Mouse (Mus musculus) heart, embryonic 14.5 days (tissue): ENCODE data around the gene Rrp1. TPM values are rescaled to one million over a fixed set of nuclear protein-coding genes. Genes with fewer than 3 reads are reported as not detected.

Experiments
- ATAC-seq: fragments of 200-750 bp; cut with Nextera tagmentation; 2 replicates; pipeline ENCODE4 v1.8.0; 2017; ENCODE audit warnings: low read depth, moderate TSS enrichment; ENCODE audit not compliant: insufficient number of reproducible peaks, insufficient read depth, low FRiP score
- H3K27ac ChIP-seq, 2 experiments: fragments of 200-500 bp in 1 of 2; fragments of 300-500 bp in 1 of 2; sonication (generic) in 1 of 2; replicated peaks in 1 of 2; 2 replicates each; pipeline ENCODE4 v1.5.1; 2012 to 2014; ENCODE audit warnings: low read depth in 2 of 2, low read length in 2 of 2, control low read depth in 1 of 2, mild to moderate bottlenecking in 1 of 2, mixed read lengths in 1 of 2; ENCODE audit not compliant: control insufficient read depth in 1 of 2, insufficient read depth in 1 of 2
- H3K27me3 ChIP-seq: fragments of 300-500 bp; sonication (generic); 2 replicates; pipeline ENCODE4 v1.6.1; 2014; ENCODE audit warnings: mild to moderate bottlenecking, low read length, control low read depth; ENCODE audit not compliant: control insufficient read depth, insufficient read depth
- H3K36me3 ChIP-seq: fragments of 300-500 bp; sonication (generic); 2 replicates; pipeline ENCODE4 v1.6.1; 2014; ENCODE audit warnings: mild to moderate bottlenecking, control low read depth, low read length, mixed read lengths; ENCODE audit not compliant: control insufficient read depth, insufficient read depth
- H3K4me1 ChIP-seq, 2 experiments: fragments of 200-500 bp in 1 of 2; fragments of 300-500 bp in 1 of 2; sonication (generic) in 1 of 2; 2 replicates each; pipeline ENCODE4 v1.6.1; 2012 to 2014; ENCODE audit warnings: low read length in 2 of 2, control low read depth in 1 of 2, mixed read lengths in 1 of 2; ENCODE audit not compliant: control insufficient read depth in 2 of 2, insufficient read depth in 2 of 2
- H3K4me2 ChIP-seq: fragments of 300-500 bp; sonication (generic); 2 replicates; pipeline ENCODE4 v1.6.1; 2014; ENCODE audit warnings: mild to moderate bottlenecking, low read length
- H3K4me3 ChIP-seq, 2 experiments: fragments of 200-500 bp in 1 of 2; fragments of 300-500 bp in 1 of 2; sonication (generic) in 1 of 2; 2 replicates each; pipeline ENCODE4 v1.5.1; 2012 to 2014; ENCODE audit warnings: low read length in 2 of 2, mild to moderate bottlenecking in 2 of 2, control low read depth in 1 of 2, low read depth in 1 of 2, moderate library complexity in 1 of 2; ENCODE audit not compliant: control insufficient read depth in 1 of 2, insufficient read depth in 1 of 2
- H3K9ac ChIP-seq: fragments of 300-500 bp; sonication (generic); 2 replicates; pipeline ENCODE4 v1.6.1; 2014; ENCODE audit warnings: mild to moderate bottlenecking, low read length
- H3K9me3 ChIP-seq: fragments of 300-500 bp; sonication (generic); 2 replicates; pipeline ENCODE4 v1.6.1; 2016; ENCODE audit warnings: low read length, control low read depth; ENCODE audit not compliant: control insufficient read depth
- WGBS: fragments of 180-500 bp; shearing (Covaris S2); extraction: QIAGEN DNeasy Blood & Tissue Kit; methylation state at CpG from one replicate; pipeline ENCODE4 v1.1.7; 2014; 5-methylcytosine and 5-hydroxymethylcytosine counted together
- polyA plus RNA-seq: library from polyadenylated mRNA; unstranded; fragments of >200 nt; fragmentation: Nextera tagmentation; extraction: Ambion mirVana; gene quantifications from 2 replicates; pipeline ENCODE4 v1.2.1, GENCODE M21; 2014

The Rrp1 gene
- polyA plus RNA-seq, 1 experiment from 2014 or later, result 191 TPM

GRCm38 (mm10) chr10:78438094-78438493 is 25.3 kb upstream of the Rrp1 start:
- no peaks in the 10 kb centered on the region for H3K4me1 ChIP-seq
- no peak overlapping the region for H3K4me2 ChIP-seq
- H3K27me3 ChIP-seq, result no peaks in the 10 kb centered on the region
- WGBS, result 14% methylated on average over 5 of the region's 5 CpGs
- peaks cover 18% of the 10 kb centered on the region for H3K36me3 ChIP-seq
- no peak overlapping the region for H3K27ac ChIP-seq
- H3K9me3 ChIP-seq, result no peaks in the 10 kb centered on the region
- no peak overlapping the region for H3K4me3 ChIP-seq
- ATAC-seq, result no peak
- no peak overlapping the region for H3K9ac ChIP-seq

- Histone ChIP-seq H3K4me3 (no peak overlapping the region), H3K36me3 (peaks cover 8% of the 10 kb centered on the region), H3K27me3 (no peaks in the 10 kb centered on the region), H3K9me3 (no peaks in the 10 kb centered on the region), H3K4me2 (no peak overlapping the region), H3K27ac (no peak overlapping the region), H3K4me1 (no peaks in the 10 kb centered on the region), H3K9ac (no peak overlapping the region)
- no peak for ATAC-seq
- WGBS, result 62% methylated on average over 3 of the region's 3 CpGs
Observed at GRCm38 (mm10) chr10:78432853-78433252, 20.0 kb upstream of the Rrp1 start.

- Histone ChIP-seq H3K9me3 (no peaks in the 10 kb centered on the region), H3K9ac (no peak overlapping the region), H3K27ac (no peak overlapping the region), H3K4me1 (peaks cover 0 to 14% of the 10 kb centered on the region in 2 experiments; a peak in 2 of 4 replicates), H3K27me3 (no peaks in the 10 kb centered on the region), H3K4me2 (no peak overlapping the region), H3K4me3 (no peak overlapping the region), H3K36me3 (peaks cover 19% of the 10 kb centered on the region)
- 91% methylated on average over 2 of the region's 2 CpGs for WGBS
- no peak for ATAC-seq
Observed at GRCm38 (mm10) chr10:78429776-78430175, 16.9 kb upstream of the Rrp1 start.

- WGBS, result 86% methylated on average over 5 of the region's 5 CpGs
Observed at GRCm38 (mm10) chr10:78429180-78429579, 16.3 kb upstream of the Rrp1 start.

GRCm38 (mm10) chr10:78428070-78428469 is 15.2 kb upstream of the Rrp1 start:
- Histone ChIP-seq H3K4me3 (no peak overlapping the region), H3K27ac (no peak overlapping the region), H3K27me3 (no peaks in the 10 kb centered on the region), H3K4me1 (peaks cover 0 to 14% of the 10 kb centered on the region in 2 experiments; a peak in 2 of 4 replicates), H3K9me3 (no peaks in the 10 kb centered on the region), H3K4me2 (no peak overlapping the region), H3K9ac (no peak overlapping the region), H3K36me3 (peaks cover 19% of the 10 kb centered on the region)
- 91% methylated on average over 11 of the region's 11 CpGs for WGBS
- ATAC-seq, result no peak

More at GRCm38 (mm10) chr10:78429180-78429579, 16.3 kb upstream of the Rrp1 start:
- H3K27me3 ChIP-seq, result no peaks in the 10 kb centered on the region
- no peak overlapping the region for H3K27ac ChIP-seq
- no peak overlapping the region for H3K9ac ChIP-seq
- no peak overlapping the region for H3K4me2 ChIP-seq
- no peak for ATAC-seq
- no peak overlapping the region for H3K4me3 ChIP-seq
- H3K9me3 ChIP-seq, result no peaks in the 10 kb centered on the region
- peaks cover 0 to 14% of the 10 kb centered on the region in 2 experiments; a peak in 2 of 4 replicates for H3K4me1 ChIP-seq
- peaks cover 19% of the 10 kb centered on the region for H3K36me3 ChIP-seq

- peak overlapping the region; percentile 61 to 84 for H3K4me3 ChIP-seq
- H3K27ac ChIP-seq, result peak overlapping the region; percentile 41 to 66; a peak in 3 of 4 replicates
- WGBS, result 46% methylated on average over 6 of the region's 6 CpGs
- no peaks in the 10 kb centered on the region for H3K27me3 ChIP-seq
- H3K4me1 ChIP-seq, result peaks cover 0 to 14% of the 10 kb centered on the region in 2 experiments; a peak in 2 of 4 replicates
- H3K36me3 ChIP-seq, result peaks cover 19% of the 10 kb centered on the region
- no peak for ATAC-seq
- H3K9ac ChIP-seq, result peak overlapping the region; percentile 78
- no peaks in the 10 kb centered on the region for H3K9me3 ChIP-seq
- H3K4me2 ChIP-seq, result peak overlapping the region; percentile 70
Observed at GRCm38 (mm10) chr10:78426117-78426735, 13.4 kb upstream of the Rrp1 start.

- peak within 1 kb of the TSS; percentile 61 to 84 for H3K4me3 ChIP-seq
- H3K27ac ChIP-seq, result peak within 1 kb of the TSS; percentile 41 to 66; a peak in 3 of 4 replicates
- H3K9ac ChIP-seq, result peak within 1 kb of the TSS; percentile 78
- peaks cover 19% of the 10 kb centered on the region for H3K36me3 ChIP-seq
- no peaks in the 10 kb centered on the region for H3K9me3 ChIP-seq
- H3K27me3 ChIP-seq, result no peaks in the 10 kb centered on the region
- peaks cover 0 to 14% of the 10 kb centered on the region in 2 experiments; a peak in 2 of 4 replicates for H3K4me1 ChIP-seq
- 1% methylated on average over 40 of the region's 40 CpGs for WGBS
- ATAC-seq, result peak; percentile 92
- H3K4me2 ChIP-seq, result peak within 1 kb of the TSS; percentile 70
Observed at GRCm38 (mm10) chr10:78425181-78426041, 12.6 kb upstream of the Rrp1 start, which contains the start of gene Cstb. Gene Cstb (plus strand): TSS chr10:78425669.
